Mouse (Mus musculus) stomach, embryonic 14.5 days (tissue): ENCODE measurements around the gene Stt3a. TPM values are rescaled to one million over a fixed set of nuclear protein-coding genes. Genes with fewer than 3 reads are reported as not detected.

ENCODE experiments used
- ATAC-seq: fragments of 200-750 bp; cut with Nextera tagmentation; 2 replicates; pipeline ENCODE4 v1.8.0; 2017; ENCODE audit warnings: low read depth, moderate TSS enrichment; ENCODE audit not compliant: insufficient number of reproducible peaks, insufficient read depth, low FRiP score
- H3K27ac ChIP-seq: fragments of 300-500 bp; sonication (generic); 2 replicates; pipeline ENCODE4 v1.5.1; 2014; ENCODE audit warnings: mild to moderate bottlenecking, low read length, moderate library complexity, mixed read lengths
- H3K27me3 ChIP-seq: fragments of 300-500 bp; sonication (generic); 2 replicates; pipeline ENCODE4 v1.6.1; 2014; ENCODE audit warnings: low read length, control low read depth, mixed read lengths; ENCODE audit not compliant: control insufficient read depth, insufficient read depth
- H3K36me3 ChIP-seq: fragments of 300-500 bp; sonication (generic); 2 replicates; pipeline ENCODE4 v1.6.1; 2014; ENCODE audit warnings: mild to moderate bottlenecking, control low read depth, low read length, moderate library complexity, mixed read lengths; ENCODE audit not compliant: control insufficient read depth, insufficient read depth
- H3K4me1 ChIP-seq: fragments of 300-500 bp; sonication (generic); 2 replicates; pipeline ENCODE4 v1.6.1; 2014; ENCODE audit warnings: low read length, control low read depth, mixed read lengths; ENCODE audit not compliant: control insufficient read depth, insufficient read depth
- H3K4me2 ChIP-seq: fragments of 300-500 bp; sonication (generic); replicated peaks from 2 replicates; pipeline ENCODE4 v1.6.1; 2014; ENCODE audit warnings: low read depth, low read length, control low read depth
- H3K4me3 ChIP-seq: fragments of 300-500 bp; sonication (generic); 2 replicates; pipeline ENCODE4 v1.5.1; 2014; ENCODE audit warnings: low read depth, low read length, control low read depth
- H3K9ac ChIP-seq: fragments of 300-500 bp; sonication (generic); replicated peaks from 2 replicates; pipeline ENCODE4 v1.6.1; 2014; ENCODE audit warnings: low read depth, mild to moderate bottlenecking, control low read depth, low read length, moderate library complexity, mixed read lengths
- H3K9me3 ChIP-seq: fragments of 300-500 bp; sonication (generic); 2 replicates; pipeline ENCODE4 v1.6.1; 2016; ENCODE audit warnings: low read depth, low read length, control low read depth; ENCODE audit not compliant: control insufficient read depth
- WGBS: fragments of 180-500 bp; shearing (Covaris S2); extraction: QIAGEN DNeasy Blood & Tissue Kit; methylation state at CpG from one replicate; pipeline ENCODE4 v1.1.7; 2014; 5-methylcytosine and 5-hydroxymethylcytosine counted together
- polyA plus RNA-seq: library from polyadenylated mRNA; unstranded; fragments of >200 nt; fragmentation: Nextera tagmentation; extraction: Ambion mirVana; gene quantifications from 2 replicates; pipeline ENCODE4 v1.2.1, GENCODE M21; 2014

The Stt3a gene
- 240 and 279 TPM in 2 replicates for polyA plus RNA-seq

DNA sequence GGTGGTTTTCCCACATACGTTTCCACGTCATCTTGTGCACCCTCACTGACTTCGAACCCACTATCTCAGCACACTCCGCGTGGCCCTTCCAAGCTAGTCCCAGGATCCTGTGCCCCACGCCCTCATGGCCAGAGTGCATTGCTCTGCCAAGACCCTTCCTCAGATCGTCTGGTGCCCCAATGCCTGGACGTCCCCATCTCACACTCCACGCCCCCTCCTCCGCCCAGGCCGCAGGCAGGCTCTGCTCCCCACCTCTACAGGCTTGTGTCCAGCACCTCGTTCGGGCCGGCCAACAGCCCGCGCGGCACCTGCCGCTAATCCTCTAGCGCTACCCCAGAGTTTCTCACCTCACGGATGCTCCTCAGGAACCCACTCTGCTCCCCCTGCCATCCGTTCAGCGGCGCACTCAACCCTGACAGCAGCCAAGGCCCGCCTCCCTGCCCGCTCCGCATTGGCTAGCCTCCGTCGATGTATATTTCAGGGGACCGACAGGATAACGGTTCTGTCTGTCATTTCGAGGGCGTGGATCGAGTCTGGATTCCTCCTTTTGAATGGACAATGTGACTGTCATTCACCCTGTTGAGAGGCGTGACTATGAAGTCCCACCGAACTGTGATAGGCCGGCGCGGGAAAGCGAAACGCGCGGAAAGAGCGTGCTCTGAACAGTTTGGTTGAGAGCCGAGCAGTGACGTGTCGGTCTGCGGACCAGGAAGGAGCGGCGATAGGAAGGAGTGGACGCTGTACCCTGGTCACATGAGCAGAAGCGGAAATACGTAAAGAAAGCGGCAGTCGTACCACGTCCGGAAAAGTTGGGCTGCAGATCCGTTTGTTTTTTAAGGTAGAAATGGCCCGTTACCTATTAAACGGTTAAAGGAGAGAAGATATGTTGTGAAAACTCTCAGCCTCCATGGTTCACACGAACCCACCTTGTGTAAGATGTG lies at the start of gene Stt3a:
TSS of gene Stt3a (minus strand) at position 477 of the 941 bp plus-strand sequence.
- Histone ChIP-seq H3K4me1 (0 out of 2 replicates have a peak, but pooled peaks cover 5% of the 10 kb centered on the region), H3K27ac (peak within 1 kb of the TSS; percentile 83), H3K36me3 (peaks cover 22% of the 10 kb centered on the region), H3K27me3 (no peaks in the 10 kb centered on the region), H3K9ac (peak within 1 kb of the TSS; percentile 66), H3K4me2 (peak within 1 kb of the TSS; percentile 74), H3K4me3 (peak within 1 kb of the TSS; percentile 94), H3K9me3 (no peaks in the 10 kb centered on the region)
- WGBS: under 1% methylated on average over 60 of the region's 60 CpGs
- peak; percentile 99 for ATAC-seq

GRCm38 (mm10) chr9:36814486-36814885 lies 47.0 kb upstream of the Stt3a start:
- no peak for ATAC-seq
- WGBS: 70% methylated on average over 3 of the region's 3 CpGs

GRCm38 (mm10) chr9:36808126-36808785 lies 40.8 kb upstream of the Stt3a start:
- Histone ChIP-seq H3K9me3 (no peaks in the 10 kb centered on the region), H3K4me2 (no peak overlapping the region), H3K9ac (no peak overlapping the region), H3K36me3 (no peaks in the 10 kb centered on the region), H3K27ac (no peak overlapping the region), H3K4me1 (no peaks in the 10 kb centered on the region), H3K4me3 (no peak overlapping the region), H3K27me3 (no peaks in the 10 kb centered on the region)
- ATAC-seq: no peak
- WGBS: 80% methylated on average over 5 of the region's 5 CpGs

More at GRCm38 (mm10) chr9:36814486-36814885, 47.0 kb upstream of the Stt3a start:
- no peak overlapping the region for H3K4me2 ChIP-seq
- H3K9me3 ChIP-seq: no peaks in the 10 kb centered on the region
- no peak overlapping the region for H3K9ac ChIP-seq
- no peak overlapping the region for H3K27ac ChIP-seq
- no peak overlapping the region for H3K4me3 ChIP-seq
- no peaks in the 10 kb centered on the region for H3K4me1 ChIP-seq
- no peaks in the 10 kb centered on the region for H3K27me3 ChIP-seq
- H3K36me3 ChIP-seq: no peaks in the 10 kb centered on the region

GRCm38 (mm10) chr9:36805256-36805975 lies 37.9 kb upstream of the Stt3a start:
- no peak overlapping the region for H3K4me3 ChIP-seq
- H3K4me2 ChIP-seq: no peak overlapping the region
- no peaks in the 10 kb centered on the region for H3K36me3 ChIP-seq
- WGBS: 78% methylated on average over 3 of the region's 3 CpGs
- H3K9me3 ChIP-seq: no peaks in the 10 kb centered on the region
- no peak for ATAC-seq
- H3K27me3 ChIP-seq: no peaks in the 10 kb centered on the region
- H3K27ac ChIP-seq: no peak overlapping the region
- H3K4me1 ChIP-seq: no peaks in the 10 kb centered on the region
- H3K9ac ChIP-seq: no peak overlapping the region

DNA sequence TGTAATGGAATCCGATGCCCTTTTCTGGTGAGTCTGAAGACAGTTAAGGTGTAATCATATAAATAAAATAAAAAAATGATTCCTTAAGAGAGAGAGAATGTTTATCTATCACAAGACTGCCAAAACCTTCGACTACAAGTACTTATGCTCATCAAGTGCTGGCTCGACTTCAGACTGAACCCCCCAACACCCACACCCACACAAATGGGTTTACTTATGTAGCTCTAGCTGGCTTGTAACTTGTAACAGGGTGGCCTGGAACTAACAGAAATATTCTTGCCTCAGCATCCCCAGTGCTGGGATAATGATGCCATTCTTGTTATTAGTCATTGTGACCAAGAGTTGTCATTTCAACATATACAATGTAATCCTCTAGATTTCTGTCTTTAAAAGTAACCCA lies 36.4 kb upstream of the Stt3a start:
- 71% methylated on average over 3 of the region's 3 CpGs for WGBS

GRCm38 (mm10) chr9:36803386-36803785 lies 35.9 kb upstream of the Stt3a start:
- Histone ChIP-seq H3K27ac (no peak overlapping the region), H3K4me1 (no peaks in the 10 kb centered on the region), H3K36me3 (no peaks in the 10 kb centered on the region), H3K9ac (no peak overlapping the region), H3K4me3 (no peak overlapping the region), H3K9me3 (no peaks in the 10 kb centered on the region), H3K27me3 (no peaks in the 10 kb centered on the region), H3K4me2 (no peak overlapping the region)
- no peak for ATAC-seq
- WGBS: 71% methylated on average over 6 of the region's 6 CpGs

More for the DNA sequence above, 36.4 kb upstream of the Stt3a start:
- Histone ChIP-seq H3K27me3 (no peaks in the 10 kb centered on the region), H3K9ac (no peak overlapping the region), H3K9me3 (no peaks in the 10 kb centered on the region), H3K4me3 (no peak overlapping the region), H3K36me3 (no peaks in the 10 kb centered on the region), H3K4me2 (no peak overlapping the region), H3K4me1 (no peaks in the 10 kb centered on the region), H3K27ac (no peak overlapping the region)
- ATAC-seq: no peak

- Histone ChIP-seq H3K27ac (no peak overlapping the region), H3K4me2 (no peak overlapping the region), H3K9ac (no peak overlapping the region), H3K36me3 (no peaks in the 10 kb centered on the region), H3K9me3 (no peaks in the 10 kb centered on the region), H3K4me1 (no peaks in the 10 kb centered on the region), H3K27me3 (no peaks in the 10 kb centered on the region), H3K4me3 (no peak overlapping the region)
- 89% methylated on average over 3 of the region's 3 CpGs for WGBS
- ATAC-seq: no peak
Observed at GRCm38 (mm10) chr9:36802951-36803350, 35.5 kb upstream of the Stt3a start.

GRCm38 (mm10) chr9:36801961-36802360 lies 34.5 kb upstream of the Stt3a start:
- H3K4me2 ChIP-seq: no peak overlapping the region
- no peak for ATAC-seq
- no peaks in the 10 kb centered on the region for H3K9me3 ChIP-seq
- H3K27ac ChIP-seq: no peak overlapping the region
- H3K36me3 ChIP-seq: no peaks in the 10 kb centered on the region
- no peaks in the 10 kb centered on the region for H3K27me3 ChIP-seq
- H3K4me3 ChIP-seq: no peak overlapping the region
- no peaks in the 10 kb centered on the region for H3K4me1 ChIP-seq
- 82% methylated on average over 2 of the region's 2 CpGs for WGBS
- no peak overlapping the region for H3K9ac ChIP-seq
